Mouse (Mus musculus) kidney, postnatal 4 days (tissue): ENCODE measurements around the gene Rpl41.
"Not testable (repeated sequence)": the region's sequence is repeated elsewhere in the genome, so short reads cannot be mapped to it uniquely, and the experiment has no call there.

Experiments
- DNase-seq, 2 experiments: peaks; one replicate each; pipeline ENCODE4 v3.0.0; 2021; ENCODE audit warnings: mixed read lengths in 2 of 2

Gene Rpl41

DNA sequence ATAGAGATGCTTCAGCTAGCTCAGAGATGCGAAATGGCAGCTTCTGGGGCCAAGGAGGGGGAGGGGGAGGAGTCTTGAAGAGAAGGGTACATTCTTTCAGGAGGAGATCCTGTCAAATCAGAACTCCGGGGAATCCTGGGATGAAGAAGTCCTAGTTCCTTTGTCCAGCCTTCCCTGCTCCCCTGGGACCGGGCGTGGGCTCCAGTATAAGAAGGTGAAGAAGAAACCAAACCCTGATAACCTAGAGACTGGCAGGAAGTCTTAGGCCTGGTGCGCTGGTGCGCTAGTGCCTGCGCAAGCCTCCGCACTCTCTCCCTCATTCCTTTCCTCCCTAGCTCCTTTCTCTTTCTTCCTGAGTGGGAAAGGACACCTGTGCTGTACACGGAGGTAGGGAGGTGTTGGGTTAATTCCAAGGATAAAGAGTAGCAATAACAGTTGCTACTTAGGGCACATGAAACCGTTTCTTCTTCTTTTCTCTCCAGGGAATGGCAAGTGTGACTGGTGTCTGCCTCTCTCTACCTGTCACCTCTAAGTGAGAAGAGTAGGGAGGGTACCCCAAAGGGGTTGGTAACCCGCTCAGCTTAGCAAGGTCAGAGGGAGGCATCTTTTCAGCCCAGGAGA lies 24.9 kb downstream of the Rpl41 start:
- DNase-seq, result no peak

GRCm38 (mm10) chr10:128522351-128522750 lies 26.8 kb downstream of the Rpl41 start:
- DNase-seq, result no peak

DNA sequence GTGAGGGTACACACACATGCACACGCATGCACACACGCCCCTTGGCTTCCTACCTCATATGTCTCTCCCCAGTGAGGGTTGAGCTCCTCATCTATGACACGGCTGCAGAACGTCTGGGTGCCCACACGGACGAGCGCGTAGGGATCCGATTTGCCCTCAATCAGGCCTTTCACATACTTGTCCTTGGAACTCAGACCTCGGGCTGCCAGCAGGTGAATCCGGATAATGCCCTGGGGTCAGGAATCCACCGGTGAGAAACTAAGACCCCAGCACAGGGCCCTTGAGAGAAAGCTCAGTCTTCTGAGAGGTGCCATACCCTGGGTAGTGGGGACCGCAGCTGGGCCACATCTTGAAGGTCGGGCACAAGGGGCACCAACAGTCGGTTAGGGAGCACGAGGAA lies 28.5 kb downstream of the Rpl41 start:
- no peak for DNase-seq

GRCm38 (mm10) chr10:128518833-128519232 lies 30.3 kb downstream of the Rpl41 start:
- peak; percentile 60 to 70 for DNase-seq

- DNase-seq, result peak in 1 of 2 experiments; percentile 51
These were observed 32.4 kb downstream of the Rpl41 start for GRCm38 (mm10) chr10:128516677-128517076.

DNA sequence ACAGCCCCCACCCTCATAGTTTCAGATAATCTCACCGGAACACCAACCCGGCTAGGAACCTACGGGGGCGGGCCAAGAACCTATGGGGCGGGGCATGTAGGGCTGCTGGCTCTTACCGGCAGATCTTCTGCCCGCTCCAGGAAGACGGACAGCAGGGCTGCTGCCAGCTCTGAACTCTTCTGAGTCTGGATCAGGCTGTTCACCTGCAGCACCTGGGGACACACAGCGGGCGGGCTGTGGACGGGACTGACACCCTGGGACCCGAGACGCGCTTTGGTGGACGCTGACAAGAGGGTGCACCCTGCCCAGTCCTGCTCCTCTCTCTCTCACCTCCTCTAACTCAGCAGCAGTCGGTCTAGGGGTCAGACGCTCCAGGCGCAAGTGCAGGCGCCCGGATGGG lies 33.1 kb downstream of the Rpl41 start:
- DNase-seq, result peak in 1 of 2 experiments; percentile 25

DNA sequence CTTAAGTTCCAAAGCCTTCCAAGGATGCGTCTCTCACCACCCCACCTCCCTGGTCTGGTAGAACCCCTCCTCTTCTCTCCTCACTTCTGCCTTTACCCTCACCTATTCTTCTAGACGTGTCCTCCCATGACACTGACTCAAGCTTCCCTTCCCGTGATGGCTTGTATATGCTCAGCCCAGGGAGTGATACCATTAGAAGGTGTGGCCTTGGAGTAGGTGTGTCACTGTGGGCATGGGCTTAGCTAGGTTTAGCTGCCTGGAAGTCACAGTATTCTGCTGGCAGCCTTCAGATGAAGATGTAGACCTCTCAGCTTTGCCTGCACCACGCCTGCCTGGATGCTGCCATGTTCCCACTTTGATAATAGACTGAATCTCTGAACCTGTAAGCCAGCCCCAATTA lies 34.1 kb downstream of the Rpl41 start:
- DNase-seq, result no peak

DNA sequence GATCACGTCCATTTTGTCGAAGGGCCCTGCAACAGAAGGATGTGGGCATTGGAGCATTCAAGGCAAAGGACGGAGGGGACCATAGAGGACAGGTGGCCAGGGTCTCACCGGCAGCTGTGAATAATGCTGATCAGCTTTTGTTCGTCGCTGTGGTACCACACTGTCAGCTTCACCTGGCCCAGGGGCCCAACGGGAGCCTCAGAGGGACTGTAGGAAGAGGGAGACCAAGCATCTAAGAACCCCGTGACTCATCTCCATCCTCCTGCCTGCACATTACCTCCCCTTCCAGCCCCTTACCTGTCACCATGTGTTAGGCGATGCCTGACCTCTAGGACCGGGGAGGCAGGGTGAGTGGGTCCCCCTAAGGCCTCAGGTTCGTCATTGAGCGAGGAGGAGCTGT lies 37.3 kb downstream of the Rpl41 start:
- no peak for DNase-seq

DNA sequence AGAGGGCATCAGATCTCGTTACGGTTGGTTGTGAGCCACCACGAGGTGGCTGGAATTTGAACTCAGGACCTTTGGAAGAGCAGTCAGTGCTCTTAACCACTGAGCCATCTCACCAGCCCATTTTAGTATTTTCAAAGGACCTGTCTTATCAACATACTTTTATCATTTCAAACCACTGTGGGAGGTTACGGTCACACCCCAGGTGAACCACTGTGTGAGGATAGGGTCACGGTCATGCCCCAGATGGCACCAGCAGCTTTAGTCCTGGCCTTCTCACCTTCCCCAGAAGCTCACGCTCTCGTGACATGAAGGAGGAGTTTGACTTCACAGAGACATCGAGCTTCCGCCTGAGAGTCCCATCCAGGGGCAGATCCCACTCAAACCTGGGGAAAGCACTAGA lies 37.9 kb downstream of the Rpl41 start:
- no peak for DNase-seq

- DNase-seq, result no peak
These were observed 38.8 kb downstream of the Rpl41 start for GRCm38 (mm10) chr10:128510301-128510700.

DNA sequence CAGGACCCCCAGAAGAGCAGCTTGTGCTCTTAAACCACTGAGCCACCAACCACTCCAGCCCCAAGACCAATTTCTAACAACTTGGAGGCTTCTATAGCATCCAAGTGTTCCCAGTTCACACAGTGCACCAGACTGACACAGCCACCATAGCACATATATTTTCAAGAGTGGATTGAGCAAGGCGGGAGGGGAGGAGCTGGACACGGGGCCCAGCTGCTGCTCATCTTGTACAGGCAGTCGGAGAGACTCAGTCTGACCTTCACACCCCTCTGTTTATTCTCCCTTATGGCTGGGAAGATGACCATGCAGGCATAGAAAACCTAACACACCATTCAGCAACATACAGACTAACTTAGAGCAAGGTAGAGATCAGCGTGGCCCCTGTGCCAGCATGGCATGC lies 39.3 kb downstream of the Rpl41 start:
- peak in 1 of 2 experiments; percentile 44 for DNase-seq

GRCm38 (mm10) chr10:128509203-128509602 lies 39.9 kb downstream of the Rpl41 start:
- no peak for DNase-seq

GRCm38 (mm10) chr10:128508260-128508659 lies 40.8 kb downstream of the Rpl41 start:
- no peak for DNase-seq

DNA sequence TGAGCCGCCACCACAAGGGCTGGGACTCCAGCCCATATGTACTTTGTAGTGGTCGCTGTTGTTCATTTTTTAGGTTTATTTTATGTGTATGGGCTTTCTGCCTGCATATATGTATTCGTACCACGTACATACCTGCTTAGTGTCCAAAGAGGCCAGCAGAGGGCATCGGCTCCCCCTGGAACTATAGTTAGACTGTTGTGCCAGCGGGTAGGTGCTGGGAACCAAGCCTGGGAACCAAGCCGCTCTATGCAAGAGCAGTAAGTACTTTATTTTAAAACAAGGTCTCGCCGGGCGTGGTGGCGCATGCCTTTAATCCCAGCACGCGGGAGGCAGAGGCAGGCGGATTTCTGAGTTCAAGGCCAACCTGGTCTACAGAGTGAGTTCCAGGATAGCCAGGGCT lies 43.1 kb downstream of the Rpl41 start:
- DNase-seq, result no peak

DNA sequence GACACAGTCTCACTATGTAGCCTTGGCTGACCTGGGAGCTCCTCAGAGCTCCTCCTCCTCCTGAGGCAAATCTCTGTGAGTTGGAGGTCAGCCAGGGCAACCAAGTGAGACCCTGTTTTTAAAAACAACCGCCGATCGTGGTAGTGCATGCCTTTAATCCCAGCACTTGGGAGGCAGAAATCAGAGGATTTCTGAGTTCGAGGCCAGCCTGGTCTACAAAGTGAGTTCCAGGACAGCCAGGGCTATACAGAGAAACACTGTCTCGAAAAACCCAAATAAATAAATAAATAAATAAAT lies 43.8 kb downstream of the Rpl41 start:
- DNase-seq, result not testable (repeated sequence)

DNA sequence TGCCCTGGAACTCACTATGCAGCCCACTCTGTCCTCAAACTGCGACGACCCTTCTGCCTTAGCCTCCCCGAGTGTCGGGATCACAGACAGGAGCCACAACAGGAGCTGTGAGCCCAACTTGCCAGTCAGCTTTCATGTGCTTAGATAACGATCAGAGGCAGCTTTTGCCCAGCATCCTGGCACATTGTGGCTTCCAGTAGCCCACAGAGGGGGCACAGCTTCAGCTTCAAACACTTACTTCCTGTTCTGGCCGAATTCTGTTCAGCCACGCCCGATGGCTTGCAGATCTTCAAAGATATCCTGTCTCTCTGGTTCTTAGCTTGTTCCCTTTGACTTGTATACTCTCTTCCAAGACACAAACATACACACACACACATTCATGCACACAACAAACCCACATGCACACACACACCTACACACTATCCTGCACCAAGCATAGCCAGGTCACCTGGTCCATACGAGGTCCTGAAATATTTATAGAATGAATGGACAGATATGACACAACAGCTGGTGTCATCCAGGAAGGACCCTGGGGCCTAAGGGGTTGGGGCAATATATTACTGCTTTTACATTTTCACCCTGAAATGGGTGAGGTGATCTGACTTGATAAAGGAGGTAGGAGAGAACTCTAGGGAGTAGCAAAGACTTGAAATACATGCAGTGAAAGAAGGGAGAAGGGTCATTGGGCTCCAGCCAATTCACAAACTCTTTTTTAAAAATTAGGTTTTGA lies 44.3 kb downstream of the Rpl41 start:
- no peak for DNase-seq

- DNase-seq, result no peak
These were observed 45.1 kb downstream of the Rpl41 start for GRCm38 (mm10) chr10:128504012-128504411.

GRCm38 (mm10) chr10:128503532-128503931 lies 45.6 kb downstream of the Rpl41 start:
- no peak for DNase-seq

GRCm38 (mm10) chr10:128502341-128502740 lies 46.8 kb downstream of the Rpl41 start:
- DNase-seq, result no peak

- peak; percentile 70 to 78 for DNase-seq
These were observed 49.9 kb downstream of the Rpl41 start for GRCm38 (mm10) chr10:128499116-128499671.

- peak; percentile 96 to 97 for DNase-seq
These were observed 50.5 kb downstream of the Rpl41 start, which contains the start of gene Myl6b for GRCm38 (mm10) chr10:128498590-128498989. Gene Myl6b (minus strand): TSS chr10:128498685.
